Mouse (Mus musculus) CD8-positive naive resting alpha-beta T cell, adult 57 days (primary cell): Measurements from ENCODE around the gene Slc52a3. TPM values are rescaled to one million over a fixed set of nuclear protein-coding genes. Genes with fewer than 3 reads are reported as not detected.

Experiments used
- total RNA-seq: library from RNA; stranded (reverse); gene quantifications from one replicate; pipeline ENCODE4 v1.2.4, GENCODE M21; 2023

Slc52a3 gene
- total RNA-seq, result 2.8 TPM

DNA sequence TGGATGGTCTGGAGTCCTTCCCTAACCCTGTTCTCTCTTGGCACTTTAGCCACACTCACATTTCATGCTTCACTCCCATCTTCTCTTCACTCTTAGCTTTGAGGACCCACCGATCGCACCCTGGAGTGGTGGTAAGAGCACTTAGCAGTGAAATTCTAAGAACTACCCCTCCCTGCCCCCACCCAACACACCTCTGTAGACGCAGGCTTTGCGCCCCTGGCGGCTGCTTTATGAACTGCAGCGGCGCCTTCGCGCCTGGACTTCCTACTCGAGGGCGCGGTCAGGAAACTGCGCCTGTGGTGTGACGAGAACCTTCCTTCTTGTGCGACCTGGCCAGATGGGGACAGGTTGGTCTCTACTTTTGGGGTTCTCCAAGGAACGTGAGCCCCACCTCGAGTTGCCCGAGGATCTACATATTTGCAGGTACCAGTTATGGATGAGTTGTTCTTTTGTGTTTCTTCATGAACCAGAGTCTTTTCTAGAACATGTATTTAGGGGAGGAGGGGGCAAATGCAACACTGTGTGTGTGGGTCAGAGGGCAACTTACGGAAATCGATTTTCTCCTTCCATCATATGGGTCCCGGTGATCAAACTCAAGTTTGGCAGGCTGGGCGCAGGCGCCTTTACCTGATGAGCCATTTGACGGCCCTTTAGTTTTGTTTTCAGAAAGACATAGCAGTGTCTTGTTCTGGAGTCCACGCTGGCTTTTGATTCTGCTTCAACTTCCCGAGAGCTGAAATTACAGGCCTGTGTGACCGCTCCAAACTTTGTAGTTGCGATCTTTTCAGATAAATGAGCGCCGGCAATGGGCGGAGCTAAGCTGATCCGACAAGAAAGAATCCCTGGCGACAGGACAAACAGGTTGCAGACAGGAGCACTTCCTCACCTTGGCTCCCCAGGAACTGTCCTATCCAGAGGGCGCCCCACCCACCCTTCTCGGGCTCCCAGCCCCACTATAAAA is at the start of gene Slc52a3:
TSS of gene Slc52a3 (plus strand) at position 283 of the 961 bp plus-strand sequence.

DNA sequence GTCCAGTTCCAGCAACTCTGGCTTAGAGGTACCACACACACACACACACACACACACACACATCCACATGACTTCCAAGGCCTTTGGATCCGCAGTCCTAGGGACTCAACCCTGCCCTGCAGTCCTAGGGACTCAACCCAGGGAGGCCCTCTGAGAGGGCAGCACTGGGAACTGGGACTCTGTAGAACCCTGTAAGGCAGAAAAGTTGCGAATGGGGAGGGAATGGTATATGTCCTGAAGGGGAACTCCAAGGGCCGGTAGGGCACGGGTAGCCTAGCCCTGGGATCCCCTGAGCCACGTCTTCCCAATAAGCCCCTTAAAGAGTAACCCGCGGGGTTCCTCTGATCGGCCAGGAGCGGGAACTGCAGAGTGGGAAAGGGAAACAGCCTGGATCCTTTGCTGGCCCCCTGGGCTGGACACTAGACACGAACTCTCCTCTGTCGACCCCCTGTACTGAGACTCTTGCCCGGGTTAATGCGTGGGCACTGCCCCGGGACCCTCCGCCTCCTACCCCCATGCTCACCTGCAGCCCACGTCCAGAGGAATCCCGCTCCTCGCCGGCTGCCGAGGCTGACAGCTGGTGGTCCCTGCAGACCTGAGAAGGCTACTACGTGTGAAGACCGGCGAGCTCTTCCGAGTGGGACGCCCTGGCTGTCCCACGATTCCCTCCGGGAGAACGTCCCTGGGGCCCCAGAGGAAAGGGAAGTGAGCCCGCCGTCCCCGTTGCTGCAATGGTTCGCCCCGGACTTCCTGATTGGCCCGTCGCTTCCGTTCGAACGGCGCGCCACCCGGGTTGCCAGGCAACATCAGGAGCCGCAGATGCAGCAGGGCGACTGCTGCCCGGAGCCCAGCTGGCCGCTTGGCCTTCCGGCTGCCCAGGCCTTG is 16.6 kb upstream of the Slc52a3 start, which contains the start of gene Fam110a:
TSS of gene Fam110a (minus strand) at position 750 of the 885 bp plus-strand sequence.

Other genes starting within 250 kb of the Slc52a3 start
- not detected for gene Rspo4, start 153.6 kb upstream of the Slc52a3 start, total RNA-seq
- not detected for gene Angpt4, start 85.3 kb upstream of the Slc52a3 start, total RNA-seq
- gene Fam110a, start 16.3 kb upstream of the Slc52a3 start, total RNA-seq, result 5.9 TPM
- gene Scrt2, start 85.0 kb downstream of the Slc52a3 start, total RNA-seq, result not detected
- 0.24 TPM for gene Srxn1, start 109.0 kb downstream of the Slc52a3 start, total RNA-seq
- not detected for gene Tcf15, start 147.1 kb downstream of the Slc52a3 start, total RNA-seq
- gene Csnk2a1, start 230.3 kb downstream of the Slc52a3 start, total RNA-seq, result 102 TPM